Mouse (Mus musculus): ENCODE data around the gene Oxa1l. TPM values are rescaled to one million over a fixed set of nuclear protein-coding genes. Genes with fewer than 3 reads are reported as not detected.

Gene Oxa1l
- polyA plus RNA-seq, 1 experiment, result 68.6 TPM

DNA sequence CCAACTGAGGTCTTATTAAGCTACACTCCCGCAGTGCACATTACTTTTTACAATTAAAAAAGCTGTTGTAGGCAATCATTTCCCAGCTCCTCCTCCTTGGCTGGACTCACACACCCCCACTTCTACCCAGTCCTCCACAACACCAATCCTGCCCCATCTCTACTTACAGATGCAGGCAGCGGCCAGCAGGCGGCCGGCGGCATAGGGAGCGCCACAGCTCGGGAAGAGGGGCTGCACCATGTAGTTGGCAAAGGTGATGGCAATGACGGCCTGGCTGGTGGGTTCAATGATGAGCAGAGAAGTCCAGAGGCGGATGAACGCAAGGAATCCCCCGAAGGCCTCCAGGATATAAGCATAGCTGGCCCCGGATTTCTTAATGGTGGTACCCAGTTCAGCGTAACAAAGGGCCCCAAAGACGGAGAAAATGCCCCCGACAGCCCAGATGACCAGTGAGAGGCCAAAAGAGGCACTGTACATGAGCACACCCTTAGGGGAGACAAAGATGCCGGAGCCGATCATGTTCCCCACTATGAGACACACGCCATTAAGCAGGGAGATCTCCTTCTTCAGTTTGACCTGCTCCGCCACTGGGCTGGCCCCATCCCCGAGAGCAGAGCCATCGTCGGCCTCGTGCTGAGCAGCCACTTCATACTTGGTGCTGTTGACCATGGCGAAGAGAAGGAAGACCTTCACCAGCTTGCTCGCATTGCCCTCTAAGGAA lies 47.9 kb downstream of the Oxa1l start:
- Histone ChIP-seq H3K4me3 (no peak overlapping the region), H3K27me3 (ENCODE audit: control insufficient read depth, insufficient read depth, insufficient read length) (no peaks in the 10 kb centered on the region), H3K4me2 (ENCODE audit: low read depth) (no peak overlapping the region), H3K79me2 (ENCODE audit: control insufficient read depth, insufficient read depth) (no peaks in the 10 kb centered on the region), H3ac (ENCODE audit: control insufficient read depth, insufficient read length) (no peak overlapping the region), H3K36me3 (ENCODE audit: control insufficient read depth, insufficient read depth) (no peaks in the 10 kb centered on the region)
- TF ChIP-seq TCF12 (IDR thresholded peaks at IDR 0.05; ENCODE audit: insufficient read depth, poor library complexity, severe bottlenecking), result no peak
- TF ChIP-seq TCF3 (IDR thresholded peaks at IDR 0.05; ENCODE audit: insufficient read length, low read depth), result no peak
- TF ChIP-seq CEBPB (IDR thresholded peaks at IDR 0.05; ENCODE audit: insufficient read depth, poor library complexity, severe bottlenecking), result no peak
- TF ChIP-seq POLR2A (IDR thresholded peaks at IDR 0.05; ENCODE audit: insufficient read length, low read depth), result no peak
- no peak for TF ChIP-seq MYOG (IDR thresholded peaks at IDR 0.05; ENCODE audit: control insufficient read depth in 1 of 3, insufficient read depth in 1 of 3, insufficient read length in 2 of 3, low read depth in 2 of 3)
- no peak for TF ChIP-seq MAX (IDR thresholded peaks at IDR 0.05; ENCODE audit: low read depth)
- no peak for TF ChIP-seq MYOD1 (IDR thresholded peaks at IDR 0.05; ENCODE audit: control insufficient read depth in 1 of 3, insufficient read length in 2 of 3, low read depth in 2 of 3)
- no peak for TF ChIP-seq SRF (IDR thresholded peaks at IDR 0.05; ENCODE audit: control insufficient read depth, insufficient read length, low read depth)
- TF ChIP-seq E2F4 (IDR thresholded peaks at IDR 0.05; ENCODE audit: insufficient read depth), result no peak
- no peak for TF ChIP-seq USF1 (IDR thresholded peaks at IDR 0.05; ENCODE audit: low read depth)
- no peak for TF ChIP-seq POLR2AphosphoS2 (IDR thresholded peaks at IDR 0.05; ENCODE audit: insufficient read length, low read depth)
- no peak for TF ChIP-seq REST (IDR thresholded peaks at IDR 0.05; ENCODE audit: insufficient read depth, insufficient read length)

DNA sequence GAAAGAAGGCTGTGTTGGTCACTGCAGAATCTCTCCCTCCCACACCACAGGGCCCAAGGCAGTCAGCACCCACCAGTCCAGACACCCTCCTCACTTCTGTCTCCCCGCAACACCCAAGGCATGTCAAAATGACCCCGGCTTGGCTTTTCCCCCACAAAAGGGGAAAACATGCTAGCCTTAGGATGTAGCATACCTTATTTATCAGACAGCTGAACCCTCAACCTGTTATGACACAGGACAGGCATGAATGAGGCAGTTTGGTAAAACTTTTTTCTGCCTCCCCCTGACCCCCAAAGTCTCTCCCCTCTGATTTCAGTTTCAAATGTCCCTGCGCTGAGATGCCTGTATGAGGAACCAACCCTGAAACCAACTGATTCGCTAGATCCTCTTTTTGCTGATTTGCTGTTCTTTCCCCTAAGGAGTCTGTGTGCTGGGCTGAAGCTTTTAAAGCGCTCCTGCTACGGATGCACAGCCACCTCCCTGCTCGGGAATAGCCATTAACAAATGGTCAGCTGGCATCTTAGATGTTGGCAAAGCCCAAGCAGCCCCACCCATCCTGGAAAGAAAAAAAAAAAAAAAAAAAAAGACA lies 48.5 kb downstream of the Oxa1l start:
- H3K79me2 ChIP-seq (ENCODE audit: control insufficient read depth, insufficient read depth), result no peaks in the 10 kb centered on the region
- H3K4me3 ChIP-seq, result no peak overlapping the region
- no peaks in the 10 kb centered on the region for H3K27me3 ChIP-seq (ENCODE audit: control insufficient read depth, insufficient read depth, insufficient read length)
- TF ChIP-seq E2F4 (IDR thresholded peaks at IDR 0.05; ENCODE audit: insufficient read depth) (no peak), POLR2A (IDR thresholded peaks at IDR 0.05; ENCODE audit: insufficient read length, low read depth) (no peak)
- no peaks in the 10 kb centered on the region for H3K36me3 ChIP-seq (ENCODE audit: control insufficient read depth, insufficient read depth)
- no peak overlapping the region for H3K4me2 ChIP-seq (ENCODE audit: low read depth)
- no peak overlapping the region for H3ac ChIP-seq (ENCODE audit: control insufficient read depth, insufficient read length)

DNA sequence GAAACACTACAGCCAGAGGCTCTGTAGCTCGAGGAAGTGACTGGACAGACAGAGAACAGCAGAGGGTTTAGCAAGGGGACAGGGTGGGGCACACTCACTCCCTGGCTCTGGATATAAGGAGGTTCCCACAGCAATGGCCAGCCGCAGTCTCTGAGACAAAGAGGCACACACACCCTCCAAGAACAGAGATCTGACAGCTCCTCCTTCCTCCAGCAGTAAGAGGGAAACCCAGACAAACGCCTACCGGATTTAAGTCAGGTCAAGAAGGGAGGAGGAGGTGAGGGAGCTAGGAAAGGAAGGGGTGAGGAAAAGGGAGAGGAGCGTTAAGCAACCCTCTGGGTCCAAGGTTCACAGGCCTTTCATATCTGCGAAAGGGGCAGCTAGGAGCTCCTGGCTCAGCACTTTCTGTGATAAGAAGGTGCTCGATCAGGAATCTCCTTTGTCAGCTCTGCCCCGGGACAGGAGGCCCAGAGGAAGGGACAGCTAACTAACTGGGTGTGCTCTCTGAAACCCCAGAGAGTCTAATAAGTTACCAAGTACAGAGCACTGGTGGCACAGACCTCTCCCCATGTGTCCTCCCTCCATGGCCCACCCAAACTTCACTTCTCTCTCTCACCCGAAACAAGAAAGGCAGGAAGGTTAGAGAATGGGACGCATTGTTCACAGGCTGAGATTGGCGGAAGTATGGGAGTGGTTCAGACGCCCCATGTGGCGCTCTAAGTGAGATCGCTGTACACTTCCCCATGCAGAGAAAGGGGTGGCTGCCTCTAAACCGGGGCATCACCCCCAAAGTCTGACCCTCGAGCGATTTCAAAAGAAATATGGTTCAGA lies 49.6 kb downstream of the Oxa1l start:
- Histone ChIP-seq H3K36me3 (ENCODE audit: control insufficient read depth, insufficient read depth) (no peaks in the 10 kb centered on the region), H3K27me3 (ENCODE audit: control insufficient read depth, insufficient read depth, insufficient read length) (no peaks in the 10 kb centered on the region), H3ac (ENCODE audit: control insufficient read depth, insufficient read length) (no peak overlapping the region), H3K79me2 (ENCODE audit: control insufficient read depth, insufficient read depth) (no peaks in the 10 kb centered on the region), H3K4me3 (no peak overlapping the region), H3K4me2 (ENCODE audit: low read depth) (peak overlapping the region; percentile 18)
- TF ChIP-seq MAX (IDR thresholded peaks at IDR 0.05; ENCODE audit: low read depth) (no peak), REST (IDR thresholded peaks at IDR 0.05; ENCODE audit: insufficient read depth, insufficient read length) (no peak), MYOD1 (IDR thresholded peaks at IDR 0.05; ENCODE audit: control insufficient read depth in 1 of 3, insufficient read length in 2 of 3, low read depth in 2 of 3) (no peak), E2F4 (IDR thresholded peaks at IDR 0.05; ENCODE audit: insufficient read depth) (no peak), CEBPB (IDR thresholded peaks at IDR 0.05; ENCODE audit: insufficient read depth, poor library complexity, severe bottlenecking) (no peak)

DNA sequence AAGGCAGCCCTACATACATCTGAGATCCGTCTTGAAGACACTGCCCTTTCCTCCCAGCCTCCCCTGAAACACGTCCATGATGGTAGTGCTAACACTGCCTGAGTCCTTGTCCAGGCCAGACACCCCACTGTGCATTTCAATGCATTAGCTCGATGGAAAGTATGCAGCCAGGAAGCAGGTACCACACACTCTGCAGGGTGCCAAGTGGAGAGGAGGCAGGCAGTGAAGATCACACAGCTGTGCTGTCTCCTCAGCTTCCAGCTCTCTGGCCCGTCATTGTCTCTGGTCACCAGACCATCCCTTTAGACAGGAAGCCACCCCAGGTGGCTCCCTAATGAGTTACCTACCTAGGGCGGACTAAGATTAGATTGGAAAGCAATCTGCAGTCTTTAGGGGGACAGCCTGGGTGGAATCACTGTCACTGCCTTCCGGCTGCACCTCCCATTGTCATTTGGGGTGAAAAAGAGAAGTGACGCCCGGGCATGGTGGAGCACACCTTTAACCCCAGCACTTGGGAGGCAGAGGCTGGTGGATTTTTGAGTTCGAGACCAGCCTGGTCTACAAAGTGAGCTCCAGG lies 51.5 kb downstream of the Oxa1l start:
- no peaks in the 10 kb centered on the region for H3K79me2 ChIP-seq (ENCODE audit: control insufficient read depth, insufficient read depth)
- H3K4me3 ChIP-seq, result no peak overlapping the region
- TF ChIP-seq E2F4 (IDR thresholded peaks at IDR 0.05; ENCODE audit: insufficient read depth) (no peak), POLR2AphosphoS2 (IDR thresholded peaks at IDR 0.05; ENCODE audit: insufficient read length, low read depth) (no peak), REST (IDR thresholded peaks at IDR 0.05; ENCODE audit: insufficient read depth, insufficient read length) (no peak), MAX (IDR thresholded peaks at IDR 0.05; ENCODE audit: low read depth) (no peak), TCF3 (IDR thresholded peaks at IDR 0.05; ENCODE audit: insufficient read length, low read depth) (no peak), SRF (IDR thresholded peaks at IDR 0.05; ENCODE audit: control insufficient read depth, insufficient read length, low read depth) (no peak), USF1 (IDR thresholded peaks at IDR 0.05; ENCODE audit: low read depth) (no peak), CEBPB (IDR thresholded peaks at IDR 0.05; ENCODE audit: insufficient read depth, poor library complexity, severe bottlenecking) (no peak), MYOG (IDR thresholded peaks at IDR 0.05; ENCODE audit: control insufficient read depth in 1 of 3, insufficient read depth in 1 of 3, insufficient read length in 2 of 3, low read depth in 2 of 3) (no peak)
- H3K27me3 ChIP-seq (ENCODE audit: control insufficient read depth, insufficient read depth, insufficient read length), result no peaks in the 10 kb centered on the region
- H3ac ChIP-seq (ENCODE audit: control insufficient read depth, insufficient read length), result no peak overlapping the region
- H3K36me3 ChIP-seq (ENCODE audit: control insufficient read depth, insufficient read depth), result no peaks in the 10 kb centered on the region
- no peak overlapping the region for H3K4me2 ChIP-seq (ENCODE audit: low read depth)
